Mouse (Mus musculus) intestine, embryonic 14.5 days (tissue): ENCODE measurements around the gene Rgs17. TPM values are rescaled to one million over a fixed set of nuclear protein-coding genes. Genes with fewer than 3 reads are reported as not detected.

ENCODE experiments used
- ATAC-seq: fragments of 200-750 bp; cut with Nextera tagmentation; replicated peaks from 2 replicates; pipeline ENCODE4 v1.8.0; 2017; ENCODE audit warnings: low read depth, moderate number of reproducible peaks, moderate TSS enrichment, moderate library complexity; ENCODE audit not compliant: low FRiP score, low TSS enrichment
- DNase-seq: peaks from one replicate; pipeline ENCODE4 v3.0.0-alpha.2; 2018; ENCODE audit warnings: low spot score
- H3K27ac ChIP-seq: fragments of 300-500 bp; sonication (generic); 2 replicates; pipeline ENCODE4 v1.5.1; 2014; ENCODE audit warnings: low read depth, mild to moderate bottlenecking, control low read depth
- H3K27me3 ChIP-seq: fragments of 300-500 bp; sonication (generic); replicated peaks from 2 replicates; pipeline ENCODE4 v1.6.1; 2014; ENCODE audit warnings: low read length, control low read depth; ENCODE audit not compliant: control insufficient read depth, insufficient read depth
- H3K36me3 ChIP-seq: fragments of 300-500 bp; sonication (generic); 2 replicates; pipeline ENCODE4 v1.6.1; 2014; ENCODE audit warnings: low read length, control low read depth; ENCODE audit not compliant: control insufficient read depth, insufficient read depth
- H3K4me1 ChIP-seq: fragments of 300-500 bp; sonication (generic); replicated peaks from 2 replicates; pipeline ENCODE4 v1.6.1; 2014; ENCODE audit warnings: low read length, control low read depth, mixed read lengths; ENCODE audit not compliant: control insufficient read depth, insufficient read depth
- H3K4me2 ChIP-seq: fragments of 300-500 bp; sonication (generic); 2 replicates; pipeline ENCODE4 v1.6.1; 2014; ENCODE audit warnings: low read length
- H3K4me3 ChIP-seq: fragments of 300-500 bp; sonication (generic); 2 replicates; pipeline ENCODE4 v1.5.1; 2014; ENCODE audit warnings: low read depth, low read length, control low read depth, mixed read lengths
- H3K9ac ChIP-seq: fragments of 300-500 bp; sonication (generic); 2 replicates; pipeline ENCODE4 v1.6.1; 2014; ENCODE audit warnings: mild to moderate bottlenecking, low read length
- H3K9me3 ChIP-seq: fragments of 300-500 bp; sonication (generic); 2 replicates; pipeline ENCODE4 v1.6.1; 2016; ENCODE audit warnings: low read length, control low read depth; ENCODE audit not compliant: control insufficient read depth
- WGBS: fragments of 180-500 bp; shearing (Covaris S2); extraction: QIAGEN DNeasy Blood & Tissue Kit; methylation state at CpG from one replicate; pipeline ENCODE4 v1.1.7; 2014; 5-methylcytosine and 5-hydroxymethylcytosine counted together
- polyA plus RNA-seq: library from polyadenylated mRNA; unstranded; fragments of >200 nt; fragmentation: Nextera tagmentation; extraction: Ambion mirVana; gene quantifications from 2 replicates; pipeline ENCODE4 v1.2.1, GENCODE M21; 2014

Rgs17 gene
- polyA plus RNA-seq, 1 experiment from 2014 or later = 2.8 TPM

DNA sequence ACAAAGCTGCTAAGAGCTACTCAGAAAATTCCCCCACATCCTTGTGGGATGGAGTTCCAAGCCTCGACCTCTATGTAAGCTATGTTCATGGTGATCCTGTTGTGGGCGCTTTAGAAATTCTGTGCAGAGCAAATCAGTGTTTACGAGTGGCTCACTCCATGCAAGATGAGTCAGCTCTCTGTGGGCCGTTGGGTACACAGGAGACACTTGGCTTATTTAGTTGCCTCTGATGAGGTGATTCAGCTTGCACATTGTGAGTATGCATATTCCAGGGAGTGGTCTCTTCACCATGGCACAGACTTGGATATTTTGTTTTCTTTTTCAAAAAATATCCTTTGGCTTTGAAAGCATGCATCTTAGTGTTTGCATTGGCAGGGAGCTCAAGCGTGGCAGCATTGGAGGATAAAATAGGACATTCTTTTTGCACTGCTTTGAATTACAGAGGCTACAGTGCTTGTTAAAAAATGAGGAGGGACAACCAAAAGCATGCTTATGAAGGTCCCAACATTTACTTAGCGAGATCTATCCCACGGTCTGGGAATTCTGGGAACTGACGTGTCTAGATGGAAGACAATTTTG lies 68.8 kb downstream of the Rgs17 start:
- H3K27ac ChIP-seq = no peak overlapping the region
- no peak overlapping the region for H3K4me2 ChIP-seq
- H3K9me3 ChIP-seq = no peaks in the 10 kb centered on the region
- DNase-seq (no peak), ATAC-seq (no peak)
- no peaks in the 10 kb centered on the region for H3K27me3 ChIP-seq
- WGBS = 87% methylated on average over 8 of the region's 8 CpGs
- no peaks in the 10 kb centered on the region; the same call in 1 of the 2 replicates for H3K4me1 ChIP-seq
- H3K9ac ChIP-seq = no peak overlapping the region
- no peak overlapping the region for H3K4me3 ChIP-seq
- H3K36me3 ChIP-seq = no peaks in the 10 kb centered on the region

DNA sequence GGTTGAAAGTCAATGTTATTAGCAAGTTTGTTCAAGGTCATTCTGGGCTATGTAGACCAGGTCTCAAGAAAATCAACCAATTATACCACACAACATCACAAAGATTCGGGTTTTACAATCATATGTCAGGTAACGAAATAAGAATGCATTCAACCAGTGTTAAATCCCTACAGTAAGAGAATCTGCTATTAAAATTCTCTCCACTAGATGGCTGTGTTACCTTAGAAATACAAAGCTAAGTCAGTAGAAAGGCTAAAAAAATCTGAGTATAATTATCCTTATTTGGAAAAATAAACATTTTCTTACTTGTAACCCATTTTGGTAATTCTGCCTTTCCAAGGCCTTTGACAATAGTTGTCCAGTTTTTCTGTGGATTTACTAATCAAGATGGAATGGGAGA lies 75.3 kb downstream of the Rgs17 start:
- no peaks in the 10 kb centered on the region for H3K9me3 ChIP-seq
- no peaks in the 10 kb centered on the region for H3K4me1 ChIP-seq
- no peaks in the 10 kb centered on the region for H3K36me3 ChIP-seq
- H3K27ac ChIP-seq = no peak overlapping the region
- no peak for DNase-seq
- ATAC-seq = no peak
- H3K9ac ChIP-seq = no peak overlapping the region
- H3K27me3 ChIP-seq = no peaks in the 10 kb centered on the region
- no peak overlapping the region for H3K4me3 ChIP-seq
- no peak overlapping the region for H3K4me2 ChIP-seq
- 29% methylated on average over 2 of the region's 2 CpGs for WGBS

DNA sequence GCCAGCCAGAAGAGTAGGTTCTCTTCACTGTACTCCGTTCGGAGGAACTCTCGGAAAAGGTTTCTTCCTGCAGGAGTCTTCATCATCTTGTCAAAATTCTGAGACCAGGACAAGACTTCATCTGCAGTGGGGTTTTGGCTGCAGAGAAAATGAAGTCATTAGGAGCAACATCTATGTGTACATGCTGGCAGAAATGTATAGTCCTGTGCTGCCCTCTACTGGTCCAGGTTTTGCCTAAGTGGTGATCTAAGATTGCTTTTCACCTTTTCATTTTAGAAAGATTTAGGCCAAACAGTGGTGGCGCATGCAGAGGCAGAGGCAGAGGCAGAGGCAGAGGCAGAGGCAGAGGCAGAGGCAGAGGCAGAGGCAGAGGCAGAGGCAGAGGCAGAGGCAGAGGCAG lies 80.8 kb downstream of the Rgs17 start:
- Histone ChIP-seq H3K9ac (no peak overlapping the region), H3K4me1 (no peaks in the 10 kb centered on the region), H3K27me3 (no peaks in the 10 kb centered on the region), H3K36me3 (no peaks in the 10 kb centered on the region), H3K4me2 (no peak overlapping the region), H3K4me3 (no peak overlapping the region), H3K9me3 (no peaks in the 10 kb centered on the region), H3K27ac (no peak overlapping the region)
- peak; percentile 75 for DNase-seq
- 60% methylated on average over 4 of the region's 4 CpGs for WGBS
- no peak for ATAC-seq

DNA sequence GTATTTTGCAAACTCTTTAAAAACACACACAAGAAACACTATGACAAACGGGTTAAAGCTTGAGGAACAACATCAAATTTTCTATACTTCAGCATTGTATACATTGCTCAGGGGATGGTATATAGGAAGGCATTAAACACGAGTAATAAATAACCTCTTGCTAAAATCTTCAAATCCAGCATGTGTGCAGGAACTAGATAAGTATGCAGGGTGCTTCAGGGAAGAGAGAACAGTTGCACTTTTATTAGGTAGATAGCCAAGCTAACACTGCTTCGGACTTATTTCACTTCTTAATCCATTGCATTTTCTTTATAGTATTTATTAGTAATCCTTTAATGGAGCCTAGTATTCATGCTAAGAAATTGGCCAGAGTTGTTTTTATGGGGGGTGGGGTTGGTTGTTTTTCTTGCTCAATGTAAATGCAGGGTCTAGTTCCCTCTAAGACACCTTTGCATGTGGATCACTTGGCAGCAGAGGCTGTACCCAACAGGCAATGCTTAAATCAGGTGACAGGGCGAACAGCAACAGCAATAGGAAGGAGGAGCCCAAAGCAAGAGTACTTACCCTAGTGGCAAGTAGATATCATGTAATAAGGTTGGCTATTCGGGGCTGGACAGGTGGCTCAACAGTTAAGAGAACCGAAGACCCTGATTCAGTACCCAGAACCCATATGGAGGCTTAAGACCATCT lies 95.7 kb downstream of the Rgs17 start:
- Histone ChIP-seq H3K27ac (no peak overlapping the region), H3K9ac (no peak overlapping the region), H3K9me3 (no peaks in the 10 kb centered on the region), H3K4me2 (no peak overlapping the region), H3K4me3 (no peak overlapping the region), H3K36me3 (peaks cover 3% of the 10 kb centered on the region; the same call in 1 of the 2 replicates), H3K4me1 (peaks cover 6% of the 10 kb centered on the region), H3K27me3 (no peaks in the 10 kb centered on the region)
- ATAC-seq = no peak
- 75% methylated on average over 6 of the region's 6 CpGs for WGBS
- DNase-seq = no peak

DNA sequence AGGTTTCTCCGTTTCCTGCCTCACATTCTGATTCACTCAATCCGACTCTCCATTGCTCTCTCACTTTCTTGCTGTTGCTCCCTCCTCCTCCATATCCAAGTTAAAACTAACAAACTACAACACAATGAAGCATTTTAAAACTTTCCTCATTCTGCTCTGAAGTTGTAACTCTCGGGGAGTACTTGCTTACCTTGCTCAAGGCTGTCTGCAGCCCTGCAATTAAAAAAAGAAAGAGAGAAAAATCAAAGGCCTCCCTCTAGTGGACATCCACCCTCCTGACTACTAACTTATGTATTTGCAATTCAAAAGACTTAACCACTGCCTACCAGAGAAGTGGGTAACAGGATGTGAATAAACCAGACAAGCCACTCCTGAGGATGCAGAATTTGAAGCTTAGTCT lies 97.4 kb downstream of the Rgs17 start:
- no peaks in the 10 kb centered on the region for H3K9me3 ChIP-seq
- 0% methylated on average over 3 of the region's 3 CpGs for WGBS
- no peaks in the 10 kb centered on the region for H3K27me3 ChIP-seq
- H3K27ac ChIP-seq = peak overlapping the region; percentile 94
- ATAC-seq (no peak), DNase-seq (no peak)
- peak overlapping the region; percentile 88 for H3K4me3 ChIP-seq
- H3K9ac ChIP-seq = no peak overlapping the region
- H3K36me3 ChIP-seq = peaks cover 14% of the 10 kb centered on the region
- peak overlapping the region; percentile 62 for H3K4me2 ChIP-seq
- H3K4me1 ChIP-seq = peaks cover 6% of the 10 kb centered on the region

DNA sequence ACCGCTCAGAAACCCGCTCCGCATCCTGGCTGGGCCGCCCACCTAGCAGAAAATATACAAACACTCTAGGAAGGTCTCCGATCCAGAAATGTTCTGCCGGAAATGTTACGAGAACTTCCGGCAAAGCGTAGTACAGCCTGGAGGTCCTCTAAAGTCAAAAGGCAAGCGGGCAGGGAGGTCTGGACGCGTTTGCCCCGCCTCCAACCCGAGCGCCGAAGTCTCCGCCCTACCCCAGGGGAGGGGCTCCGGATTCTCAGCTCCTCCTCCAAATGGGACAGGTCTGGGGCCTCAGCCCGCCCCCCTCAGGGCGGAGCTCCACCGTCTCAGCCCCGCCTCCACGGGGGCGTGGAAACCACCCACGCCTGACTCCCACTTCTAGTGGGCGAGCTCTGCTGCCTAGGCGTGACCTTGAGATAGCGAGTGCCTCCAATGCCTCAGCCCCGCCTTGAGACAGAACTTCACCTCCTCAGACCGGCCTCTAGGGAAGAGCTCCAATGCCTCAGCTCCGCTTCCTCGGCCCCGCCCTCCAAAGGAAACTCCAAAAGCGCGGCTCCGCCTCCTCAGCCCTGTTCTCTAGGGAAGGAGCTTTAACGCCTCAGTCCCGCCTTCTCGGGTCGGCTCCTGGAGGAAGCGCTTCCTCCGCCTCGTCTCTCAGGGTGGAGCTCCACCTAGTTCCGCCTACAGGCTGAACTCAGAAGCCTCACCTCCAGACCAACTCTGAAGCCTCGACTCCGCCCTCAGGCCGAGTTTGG lies 98.3 kb downstream of the Rgs17 start, which contains the start of gene Mtrf1l:
Gene Mtrf1l (minus strand): TSS at position 171 of the 752 bp plus-strand sequence.
- under 1% methylated on average over 47 of the region's 47 CpGs for WGBS

DNA sequence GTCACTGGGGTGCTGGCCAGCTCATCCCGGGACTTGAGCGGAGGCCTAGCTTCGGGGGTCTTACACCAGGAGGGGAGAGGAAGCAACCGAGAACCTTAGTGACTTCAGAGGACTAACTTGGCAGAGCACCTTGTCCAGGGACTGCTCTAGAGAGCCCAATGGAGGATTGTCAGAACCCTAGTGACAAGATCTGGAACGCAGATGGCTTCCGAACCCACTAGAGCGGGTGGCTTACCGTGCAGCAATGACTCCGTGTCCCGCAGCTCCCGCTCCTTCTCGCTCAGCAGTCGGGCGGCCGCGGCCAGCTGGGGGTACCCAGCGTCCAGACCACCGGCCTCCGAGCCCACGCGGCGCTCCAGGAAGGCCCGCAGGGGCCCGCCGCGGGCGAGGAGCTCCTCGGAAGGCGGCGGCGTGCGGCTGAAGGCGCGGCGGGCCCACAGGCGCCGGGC lies 98.9 kb downstream of the Rgs17 start:
- peak overlapping the region; percentile 88 for H3K4me3 ChIP-seq
- H3K36me3 ChIP-seq = peaks cover 29% of the 10 kb centered on the region
- H3K27me3 ChIP-seq = no peaks in the 10 kb centered on the region
- H3K4me1 ChIP-seq = peaks cover 6% of the 10 kb centered on the region
- DNase-seq (no peak), ATAC-seq (peak; percentile 0; the same call in 1 of the 2 replicates)
- 1% methylated on average over 37 of the region's 37 CpGs for WGBS
- H3K9ac ChIP-seq = peak overlapping the region; percentile 89
- H3K9me3 ChIP-seq = no peaks in the 10 kb centered on the region
- peak overlapping the region; percentile 49 for H3K4me2 ChIP-seq
- H3K27ac ChIP-seq = peak overlapping the region; percentile 94

More for the DNA sequence above, 98.3 kb downstream of the Rgs17 start, which contains the start of gene Mtrf1l:
- peak within 1 kb of the TSS; percentile 62 for H3K4me2 ChIP-seq
- ATAC-seq = peak; percentile 96
- peaks cover 23% of the 10 kb centered on the region for H3K36me3 ChIP-seq
- peak within 1 kb of the TSS; percentile 94 for H3K27ac ChIP-seq
- peaks cover 6% of the 10 kb centered on the region for H3K4me1 ChIP-seq
- no peaks in the 10 kb centered on the region for H3K9me3 ChIP-seq
- H3K9ac ChIP-seq = peak within 1 kb of the TSS; percentile 89
- DNase-seq = peak; percentile 99
- H3K4me3 ChIP-seq = peak within 1 kb of the TSS; percentile 88
- no peaks in the 10 kb centered on the region for H3K27me3 ChIP-seq

DNA sequence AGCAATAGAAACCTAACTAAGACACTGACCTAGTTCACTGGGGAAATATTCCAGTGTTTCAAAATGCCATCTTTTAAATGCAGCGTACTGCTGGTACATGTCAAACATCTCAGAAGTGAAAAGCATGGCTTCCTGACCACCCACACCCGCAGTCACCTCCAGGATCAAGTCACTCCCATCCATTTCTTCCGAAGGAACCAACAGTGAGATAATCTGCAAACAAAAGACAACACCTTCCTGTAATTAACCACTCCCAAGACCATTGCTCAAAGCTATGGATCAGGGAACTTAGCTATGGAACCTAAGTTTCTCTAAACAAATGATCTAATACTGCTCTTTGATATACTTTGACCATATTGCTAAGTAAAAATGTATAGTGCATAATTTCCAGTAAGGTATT lies 103.4 kb downstream of the Rgs17 start:
- Histone ChIP-seq H3K27me3 (no peaks in the 10 kb centered on the region), H3K9me3 (no peaks in the 10 kb centered on the region), H3K36me3 (peaks cover 74% of the 10 kb centered on the region), H3K4me1 (peaks cover 6% of the 10 kb centered on the region), H3K4me2 (no peak overlapping the region), H3K27ac (no peak overlapping the region), H3K9ac (no peak overlapping the region), H3K4me3 (no peak overlapping the region)
- DNase-seq (no peak), ATAC-seq (no peak)
- 93% methylated on average over 3 of the region's 3 CpGs for WGBS
